Mouse (Mus musculus): ENCODE data around the gene Melk. TPM values are rescaled to one million over a fixed set of nuclear protein-coding genes. Genes with fewer than 3 reads are reported as not detected.

Melk gene
- polyA plus RNA-seq, 1 experiment = 17.0 TPM

- H3K4me3 ChIP-seq (ENCODE audit: insufficient read depth, low read length) = no peak overlapping the region
- H3K4me1 ChIP-seq (ENCODE audit: control insufficient read depth, insufficient read depth, low read length) = no peaks in the 10 kb centered on the region
- no peak for TF ChIP-seq CTCF (IDR thresholded peaks at IDR 0.05; ENCODE audit: low read depth, low read length)
- no peak for TF ChIP-seq POLR2A (IDR thresholded peaks at IDR 0.05; ENCODE audit: borderline replicate concordance, low read depth, low read length)
- H3K27ac ChIP-seq (ENCODE audit: insufficient read depth, low read depth, low read length) = no peak overlapping the region
Observed at GRCm38 (mm10) chr4:44322124-44322523, 21.4 kb downstream of the Melk start.

GRCm38 (mm10) chr4:44325453-44325852 lies 24.8 kb downstream of the Melk start:
- H3K4me3 ChIP-seq (ENCODE audit: insufficient read depth, low read length) = no peak overlapping the region
- H3K27ac ChIP-seq (ENCODE audit: insufficient read depth, low read depth, low read length) = no peak overlapping the region
- TF ChIP-seq POLR2A (IDR thresholded peaks at IDR 0.05; ENCODE audit: borderline replicate concordance, low read depth, low read length) = no peak
- TF ChIP-seq CTCF (IDR thresholded peaks at IDR 0.05; ENCODE audit: low read depth, low read length) = no peak
- H3K4me1 ChIP-seq (ENCODE audit: control insufficient read depth, insufficient read depth, low read length) = no peaks in the 10 kb centered on the region

- Histone ChIP-seq H3K27ac (ENCODE audit: insufficient read depth, low read depth, low read length) (no peak overlapping the region), H3K4me3 (ENCODE audit: insufficient read depth, low read length) (no peak overlapping the region), H3K4me1 (ENCODE audit: control insufficient read depth, insufficient read depth, low read length) (peaks cover 9% of the 10 kb centered on the region)
- TF ChIP-seq CTCF (IDR thresholded peaks at IDR 0.05; ENCODE audit: low read depth, low read length) (no peak), POLR2A (IDR thresholded peaks at IDR 0.05; ENCODE audit: borderline replicate concordance, low read depth, low read length) (no peak)
Observed at GRCm38 (mm10) chr4:44326721-44327120, 26.0 kb downstream of the Melk start.

GRCm38 (mm10) chr4:44327976-44328375 lies 27.3 kb downstream of the Melk start:
- TF ChIP-seq CTCF (IDR thresholded peaks at IDR 0.05; ENCODE audit: low read depth, low read length) (no peak), POLR2A (IDR thresholded peaks at IDR 0.05; ENCODE audit: borderline replicate concordance, low read depth, low read length) (no peak)
- Histone ChIP-seq H3K4me3 (ENCODE audit: insufficient read depth, low read length) (no peak overlapping the region), H3K27ac (ENCODE audit: insufficient read depth, low read depth, low read length) (no peak overlapping the region), H3K4me1 (ENCODE audit: control insufficient read depth, insufficient read depth, low read length) (peaks cover 9% of the 10 kb centered on the region)

GRCm38 (mm10) chr4:44335006-44335405 lies 34.3 kb downstream of the Melk start:
- Histone ChIP-seq H3K27ac (ENCODE audit: insufficient read depth, low read depth, low read length) (no peak overlapping the region), H3K4me3 (ENCODE audit: insufficient read depth, low read length) (no peak overlapping the region), H3K4me1 (ENCODE audit: control insufficient read depth, insufficient read depth, low read length) (peaks cover 9% of the 10 kb centered on the region)
- TF ChIP-seq CTCF (IDR thresholded peaks at IDR 0.05; ENCODE audit: low read depth, low read length) = no peak
- no peak for TF ChIP-seq POLR2A (IDR thresholded peaks at IDR 0.05; ENCODE audit: borderline replicate concordance, low read depth, low read length)

- no peak for TF ChIP-seq CTCF (IDR thresholded peaks at IDR 0.05; ENCODE audit: low read depth, low read length)
- TF ChIP-seq POLR2A (IDR thresholded peaks at IDR 0.05; ENCODE audit: borderline replicate concordance, low read depth, low read length) = no peak
- Histone ChIP-seq H3K27ac (ENCODE audit: insufficient read depth, low read depth, low read length) (no peak overlapping the region), H3K4me3 (ENCODE audit: insufficient read depth, low read length) (no peak overlapping the region), H3K4me1 (ENCODE audit: control insufficient read depth, insufficient read depth, low read length) (no peaks in the 10 kb centered on the region)
Observed at GRCm38 (mm10) chr4:44361670-44362069, 61.0 kb downstream of the Melk start.

- Histone ChIP-seq H3K27ac (ENCODE audit: insufficient read depth, low read depth, low read length) (no peak overlapping the region), H3K4me1 (ENCODE audit: control insufficient read depth, insufficient read depth, low read length) (no peaks in the 10 kb centered on the region), H3K4me3 (ENCODE audit: insufficient read depth, low read length) (no peak overlapping the region)
- no peak for TF ChIP-seq CTCF (IDR thresholded peaks at IDR 0.05; ENCODE audit: low read depth, low read length)
- no peak for TF ChIP-seq POLR2A (IDR thresholded peaks at IDR 0.05; ENCODE audit: borderline replicate concordance, low read depth, low read length)
Observed at GRCm38 (mm10) chr4:44363434-44364013, 62.8 kb downstream of the Melk start.

GRCm38 (mm10) chr4:44392231-44393216 lies 91.8 kb downstream of the Melk start:
- H3K4me3 ChIP-seq (ENCODE audit: insufficient read depth, low read length) = no peak overlapping the region
- no peaks in the 10 kb centered on the region for H3K4me1 ChIP-seq (ENCODE audit: control insufficient read depth, insufficient read depth, low read length)
- TF ChIP-seq CTCF (IDR thresholded peaks at IDR 0.05; ENCODE audit: low read depth, low read length) = no peak
- no peak for TF ChIP-seq POLR2A (IDR thresholded peaks at IDR 0.05; ENCODE audit: borderline replicate concordance, low read depth, low read length)
- no peak overlapping the region for H3K27ac ChIP-seq (ENCODE audit: insufficient read depth, low read depth, low read length)

GRCm38 (mm10) chr4:44402607-44403006 lies 101.9 kb downstream of the Melk start:
- no peak for TF ChIP-seq POLR2A (IDR thresholded peaks at IDR 0.05; ENCODE audit: borderline replicate concordance, low read depth, low read length)
- peak; percentile 65; the same call in 1 of the 2 replicates for TF ChIP-seq CTCF (IDR thresholded peaks at IDR 0.05; ENCODE audit: low read depth, low read length)
- Histone ChIP-seq H3K4me3 (ENCODE audit: insufficient read depth, low read length) (no peak overlapping the region), H3K4me1 (ENCODE audit: control insufficient read depth, insufficient read depth, low read length) (no peaks in the 10 kb centered on the region), H3K27ac (ENCODE audit: insufficient read depth, low read depth, low read length) (no peak overlapping the region)

GRCm38 (mm10) chr4:44404487-44404886 lies 103.8 kb downstream of the Melk start:
- no peak overlapping the region for H3K27ac ChIP-seq (ENCODE audit: insufficient read depth, low read depth, low read length)
- TF ChIP-seq POLR2A (IDR thresholded peaks at IDR 0.05; ENCODE audit: borderline replicate concordance, low read depth, low read length) = no peak
- TF ChIP-seq CTCF (IDR thresholded peaks at IDR 0.05; ENCODE audit: low read depth, low read length) = no peak
- H3K4me3 ChIP-seq (ENCODE audit: insufficient read depth, low read length) = no peak overlapping the region
- no peaks in the 10 kb centered on the region for H3K4me1 ChIP-seq (ENCODE audit: control insufficient read depth, insufficient read depth, low read length)

Other genes with a start within 250 kb of the Melk start
- gene Gne, start 216.7 kb upstream of the Melk start, polyA plus RNA-seq (2012; ENCODE audit: insufficient read depth, insufficient read length, missing spikeins) = 6.6 and 11.5 TPM in 2 replicates
- 65.0 and 80.7 TPM in 2 replicates for gene Rnf38, start 67.1 kb upstream of the Melk start, polyA plus RNA-seq (2012; ENCODE audit: insufficient read depth, insufficient read length, missing spikeins)

Data from bone marrow macrophage, adult 2 months (primary cell).